Mouse (Mus musculus) telencephalon, adult 2 months (tissue): ENCODE measurements at regions not wholly inside any gene's neighbourhood (a gene's known extent, or its start where the extent isn't known, plus 50 kb on each side); places are given as distances from the start of the nearest gene placed in this dataset.
A peak's percentile ranks its signal among the peaks of the same experiment; 100 is the strongest.

Source experiments
- DNase-seq: peaks from one replicate; pipeline ENCODE4 v3.0.0-alpha.2; 2011; ENCODE audit warnings: low read depth, low spot score

GRCm38 (mm10) chr6:117416461-117416860, 248.1 kb downstream of the Cxcl12 start:
- DNase-seq: no peak

- DNase-seq: no peak
Observed at GRCm38 (mm10) chr6:117422846-117423573, 254.7 kb downstream of the Cxcl12 start.

- no peak for DNase-seq
Observed at GRCm38 (mm10) chr6:117426363-117426762, 258.0 kb downstream of the Cxcl12 start.

- no peak for DNase-seq
Observed at GRCm38 (mm10) chr6:117427351-117428142, 259.2 kb downstream of the Cxcl12 start.

- DNase-seq: no peak
Observed at GRCm38 (mm10) chr6:117428441-117428840, 260.1 kb downstream of the Cxcl12 start.

- DNase-seq: peak; percentile 72
Observed at GRCm38 (mm10) chr6:117430876-117431781, 262.8 kb downstream of the Cxcl12 start.

- no peak for DNase-seq
Observed at GRCm38 (mm10) chr6:117436851-117437250, 268.5 kb downstream of the Cxcl12 start.

- no peak for DNase-seq
Observed at GRCm38 (mm10) chr6:117437411-117438101, 269.2 kb downstream of the Cxcl12 start.

- DNase-seq: no peak
Observed at GRCm38 (mm10) chr6:117448652-117449051, 280.3 kb downstream of the Cxcl12 start.

- no peak for DNase-seq
Observed at GRCm38 (mm10) chr6:117451001-117451400, 282.7 kb downstream of the Cxcl12 start.

- no peak for DNase-seq
Observed at GRCm38 (mm10) chr6:117460193-117460592, 291.9 kb downstream of the Cxcl12 start.

- no peak for DNase-seq
Observed at GRCm38 (mm10) chr6:117465165-117465564, 296.8 kb downstream of the Cxcl12 start.

GRCm38 (mm10) chr6:117465606-117466174, 297.4 kb downstream of the Cxcl12 start:
- no peak for DNase-seq

GRCm38 (mm10) chr6:117479376-117479775, 311.0 kb downstream of the Cxcl12 start:
- no peak for DNase-seq

- no peak for DNase-seq
Observed at GRCm38 (mm10) chr6:117480396-117480795, 312.1 kb downstream of the Cxcl12 start.

GRCm38 (mm10) chr6:117489161-117489560, 320.8 kb downstream of the Cxcl12 start:
- DNase-seq: no peak

- no peak for DNase-seq
Observed at GRCm38 (mm10) chr6:117489761-117490396, 321.5 kb downstream of the Cxcl12 start.

GRCm38 (mm10) chr6:117494971-117495370, 326.6 kb downstream of the Cxcl12 start:
- no peak for DNase-seq

- DNase-seq: no peak
Observed at GRCm38 (mm10) chr6:117497337-117497736, 329.0 kb downstream of the Cxcl12 start.

- no peak for DNase-seq
Observed at GRCm38 (mm10) chr6:117497904-117498303, 329.6 kb downstream of the Cxcl12 start.
